Mouse (Mus musculus) neural tube, embryonic 14.5 days (tissue): ENCODE measurements around the gene Zfp292. TPM values are rescaled to one million over a fixed set of nuclear protein-coding genes. Genes with fewer than 3 reads are reported as not detected.
"Not testable (repeated sequence)": the region's sequence is repeated elsewhere in the genome, so short reads cannot be mapped to it uniquely, and the experiment has no call there.

Source experiments
- ATAC-seq: fragments of 200-750 bp; cut with Nextera tagmentation; 2 replicates; pipeline ENCODE4 v1.8.0; 2017; ENCODE audit warnings: low read depth, mild to moderate bottlenecking, moderate TSS enrichment, moderate library complexity
- H3K27ac ChIP-seq: fragments of 300-500 bp; sonication (generic); 2 replicates; pipeline ENCODE4 v1.5.1; 2014; ENCODE audit warnings: low read depth, mild to moderate bottlenecking, control low read depth, low read length, moderate library complexity, mixed read lengths
- H3K27me3 ChIP-seq: fragments of 300-500 bp; sonication (generic); 2 replicates; pipeline ENCODE4 v1.6.1; 2014; ENCODE audit warnings: low read length; ENCODE audit not compliant: control insufficient read depth, insufficient read depth
- H3K36me3 ChIP-seq: fragments of 300-500 bp; sonication (generic); 2 replicates; pipeline ENCODE4 v1.6.1; 2014; ENCODE audit warnings: low read length, mixed read lengths; ENCODE audit not compliant: control insufficient read depth, insufficient read depth
- H3K4me1 ChIP-seq: fragments of 300-500 bp; sonication (generic); 2 replicates; pipeline ENCODE4 v1.6.1; 2014; ENCODE audit warnings: low read length; ENCODE audit not compliant: control insufficient read depth, insufficient read depth
- H3K4me2 ChIP-seq: fragments of 300-500 bp; sonication (generic); 2 replicates; pipeline ENCODE4 v1.6.1; 2014; ENCODE audit warnings: mild to moderate bottlenecking, low read depth, low read length, control low read depth
- H3K4me3 ChIP-seq: fragments of 300-500 bp; sonication (generic); 2 replicates; pipeline ENCODE4 v1.5.1; 2014; ENCODE audit warnings: low read depth, low read length, control low read depth, mixed read lengths
- H3K9ac ChIP-seq: fragments of 300-500 bp; sonication (generic); replicated peaks from 2 replicates; pipeline ENCODE4 v1.6.1; 2014; ENCODE audit warnings: low read depth, mild to moderate bottlenecking, control low read depth, low read length, mixed read lengths
- H3K9me3 ChIP-seq: fragments of 300-500 bp; sonication (generic); 2 replicates; pipeline ENCODE4 v1.6.1; 2016; ENCODE audit warnings: low read length; ENCODE audit not compliant: control insufficient read depth
- WGBS: fragments of 180-500 bp; shearing (Covaris S2); extraction: QIAGEN DNeasy Blood & Tissue Kit; methylation state at CpG from one replicate; pipeline ENCODE4 v1.1.7; 2014; 5-methylcytosine and 5-hydroxymethylcytosine counted together
- polyA plus RNA-seq: library from polyadenylated mRNA; unstranded; fragments of >200 nt; fragmentation: Nextera tagmentation; extraction: Ambion mirVana; gene quantifications from 2 replicates; pipeline ENCODE4 v1.2.1, GENCODE M21; 2014

Zfp292 gene
- polyA plus RNA-seq = 37.7 and 42.7 TPM in 2 replicates

DNA sequence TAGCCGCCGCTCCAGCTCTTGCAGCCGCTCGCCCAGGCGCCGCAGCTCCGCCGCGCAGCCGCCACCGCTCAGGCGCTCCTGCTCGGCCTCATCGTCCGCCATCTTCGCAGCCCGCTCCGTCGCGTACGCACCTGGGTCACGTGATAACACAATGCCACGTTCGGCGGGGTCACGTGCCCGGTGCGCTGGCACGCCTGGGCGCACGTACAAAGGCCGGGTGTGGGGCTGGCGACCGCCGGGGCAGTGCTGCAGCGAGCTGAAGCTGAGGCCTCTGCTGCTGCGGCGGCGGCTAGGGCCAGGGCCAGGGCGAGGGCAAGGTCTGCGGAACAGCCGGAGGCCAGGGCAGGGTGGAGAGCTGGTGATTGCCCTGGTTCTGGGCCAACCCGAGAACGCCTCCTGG lies at the start of gene Zfp292:
Zfp292 (minus strand) TSS at position 143 of the 400 bp plus-strand sequence.
- under 1% methylated on average over 35 of the region's 44 CpGs for WGBS
- Histone ChIP-seq H3K27ac (peak within 1 kb of the TSS; percentile 99), H3K9me3 (no peaks in the 10 kb centered on the region), H3K4me3 (peak within 1 kb of the TSS; percentile 97), H3K4me2 (peak within 1 kb of the TSS; percentile 65), H3K36me3 (no peaks in the 10 kb centered on the region), H3K4me1 (peaks cover 16% of the 10 kb centered on the region), H3K27me3 (no peaks in the 10 kb centered on the region), H3K9ac (peak within 1 kb of the TSS; percentile 99)
- ATAC-seq = peak; percentile 95

DNA sequence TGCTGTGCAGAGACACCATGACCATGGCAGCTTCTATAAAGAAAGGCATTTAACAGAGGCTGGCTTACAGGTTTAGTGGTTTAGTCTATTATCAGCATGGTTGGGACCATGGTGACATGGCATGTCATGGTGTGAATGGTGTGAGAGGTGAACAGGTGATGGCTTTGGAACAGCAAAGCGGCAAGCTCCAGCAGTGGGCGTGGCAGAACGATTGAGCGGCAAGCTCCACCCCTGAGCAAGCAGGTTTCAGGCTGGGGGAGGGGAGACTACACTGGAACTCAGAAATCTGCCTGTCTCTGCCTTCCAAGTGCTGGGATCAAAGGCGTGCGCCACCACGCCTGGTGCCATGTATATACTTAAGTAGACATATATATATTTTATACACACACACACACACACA lies 45.6 kb upstream of the Zfp292 start:
- not testable (repeated sequence) for H3K9ac ChIP-seq, H3K27me3 ChIP-seq, H3K4me2 ChIP-seq, H3K4me3 ChIP-seq, H3K36me3 ChIP-seq, H3K9me3 ChIP-seq, H3K4me1 ChIP-seq, H3K27ac ChIP-seq, ATAC-seq
- 74% methylated on average over 7 of the region's 7 CpGs for WGBS

DNA sequence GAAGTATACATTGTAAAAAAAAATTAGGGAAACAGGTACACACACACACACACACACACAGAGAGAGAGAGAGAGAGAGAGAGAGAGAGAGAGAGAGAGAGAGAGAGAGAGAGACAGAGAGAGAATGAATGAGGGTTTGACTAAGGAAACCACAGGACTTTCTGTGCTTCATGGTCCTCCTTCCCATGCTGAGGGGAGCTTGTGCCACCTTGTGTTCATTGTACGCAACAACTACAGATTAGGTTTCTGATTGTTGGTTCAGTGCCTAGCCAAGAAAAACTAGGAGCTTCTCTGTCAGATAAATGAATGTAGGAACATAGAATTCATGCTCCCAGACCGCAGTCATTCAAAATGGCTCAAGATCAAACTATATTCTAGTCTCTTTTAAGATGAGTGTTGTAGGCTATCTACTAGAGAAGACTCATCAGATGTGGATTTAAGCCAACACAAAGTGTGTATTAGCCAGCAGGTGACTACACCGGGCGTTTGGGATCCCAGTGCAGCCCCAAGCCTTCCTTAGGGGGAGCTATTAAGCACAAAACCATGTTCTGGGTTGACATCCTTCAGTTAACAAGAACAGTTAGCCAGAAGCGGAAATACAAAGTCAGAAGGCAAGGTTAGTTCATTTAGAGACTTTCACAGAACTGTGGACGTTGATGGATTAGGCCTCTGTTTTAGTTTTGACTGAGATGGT lies 39.6 kb upstream of the Zfp292 start:
- peak; percentile 83 for ATAC-seq
- Histone ChIP-seq H3K36me3 (no peaks in the 10 kb centered on the region), H3K4me1 (no peaks in the 10 kb centered on the region)

DNA sequence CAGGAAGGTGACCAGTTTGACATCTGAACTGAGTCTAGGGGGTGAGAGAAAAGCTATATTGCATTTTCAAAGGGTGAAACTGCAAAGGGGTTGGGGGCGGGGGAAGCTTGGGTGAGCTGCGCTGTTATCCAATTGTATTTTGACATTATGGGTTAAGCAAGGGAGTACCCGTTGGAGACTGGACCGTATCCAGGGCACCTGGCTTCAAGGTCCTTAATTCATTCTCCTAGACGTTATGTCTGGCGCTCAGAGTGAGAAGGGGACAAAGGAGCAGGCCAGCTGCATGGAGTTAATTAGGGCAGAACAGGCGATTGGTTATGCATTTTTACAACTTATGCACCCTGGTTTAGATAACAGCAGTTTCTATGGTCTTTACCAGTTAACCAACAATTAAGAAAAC lies 34.6 kb upstream of the Zfp292 start:
- no peaks in the 10 kb centered on the region for H3K9me3 ChIP-seq
- no peak overlapping the region for H3K9ac ChIP-seq
- no peaks in the 10 kb centered on the region for H3K4me1 ChIP-seq
- 40% methylated on average over 7 of the region's 7 CpGs for WGBS
- H3K27ac ChIP-seq = no peak overlapping the region
- H3K36me3 ChIP-seq = no peaks in the 10 kb centered on the region
- no peaks in the 10 kb centered on the region for H3K27me3 ChIP-seq
- no peak overlapping the region for H3K4me2 ChIP-seq
- no peak overlapping the region for H3K4me3 ChIP-seq
- no peak for ATAC-seq

More for the DNA sequence above, 39.6 kb upstream of the Zfp292 start:
- Histone ChIP-seq H3K27ac (no peak overlapping the region), H3K9ac (no peak overlapping the region), H3K9me3 (no peaks in the 10 kb centered on the region), H3K4me3 (no peak overlapping the region), H3K27me3 (no peaks in the 10 kb centered on the region), H3K4me2 (no peak overlapping the region)
- WGBS = 69% methylated on average over 6 of the region's 6 CpGs

DNA sequence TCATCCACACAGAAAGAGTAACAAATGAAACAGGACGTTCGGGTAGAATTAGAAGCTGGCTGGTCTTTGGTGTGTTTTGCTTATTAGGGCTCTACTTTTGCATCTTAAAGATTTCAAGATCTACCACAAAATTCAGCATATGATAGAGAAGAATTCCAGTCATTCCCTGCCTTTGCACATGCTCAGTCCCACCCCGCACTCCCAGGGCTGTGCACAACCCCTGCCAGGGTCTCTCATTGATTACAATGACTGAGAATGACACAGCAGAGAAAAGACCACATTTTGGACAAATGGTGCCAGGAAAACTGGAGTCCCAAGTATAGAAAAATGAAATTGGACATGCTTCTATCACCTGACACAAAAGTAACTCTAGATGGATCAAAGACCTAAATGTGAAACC lies 29.4 kb upstream of the Zfp292 start:
- ATAC-seq = no peak
- H3K27ac ChIP-seq = no peak overlapping the region
- WGBS = 88% methylated on average over 3 of the region's 3 CpGs
- H3K36me3 ChIP-seq = no peaks in the 10 kb centered on the region
- H3K27me3 ChIP-seq = no peaks in the 10 kb centered on the region
- no peak overlapping the region for H3K4me3 ChIP-seq
- no peak overlapping the region for H3K4me2 ChIP-seq
- H3K9ac ChIP-seq = no peak overlapping the region
- H3K9me3 ChIP-seq = no peaks in the 10 kb centered on the region
- H3K4me1 ChIP-seq = no peaks in the 10 kb centered on the region

DNA sequence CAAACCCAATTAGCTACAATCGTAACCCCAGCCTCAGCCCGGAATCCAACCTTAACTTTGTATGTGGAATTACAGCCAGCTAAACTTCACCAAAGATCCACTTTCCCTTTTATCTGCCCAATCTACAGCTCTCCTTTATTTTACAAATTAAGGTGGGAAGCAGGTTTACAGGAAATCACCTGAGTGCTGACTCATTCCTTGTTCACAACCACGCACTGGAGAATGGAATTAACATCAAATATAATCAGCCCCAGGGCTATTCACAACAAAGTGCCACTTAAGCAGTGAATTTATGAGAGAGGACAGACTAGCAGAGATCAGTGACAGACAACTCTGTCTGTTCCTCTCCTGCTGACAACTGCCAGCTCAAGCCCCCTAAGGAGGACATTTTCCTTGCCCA lies 28.6 kb upstream of the Zfp292 start:
- Histone ChIP-seq H3K9ac (no peak overlapping the region), H3K27ac (no peak overlapping the region), H3K4me3 (no peak overlapping the region), H3K36me3 (no peaks in the 10 kb centered on the region), H3K4me1 (no peaks in the 10 kb centered on the region), H3K9me3 (no peaks in the 10 kb centered on the region), H3K4me2 (no peak overlapping the region), H3K27me3 (no peaks in the 10 kb centered on the region)
- ATAC-seq = no peak
- WGBS = 62% methylated on average over 3 of the region's 3 CpGs

DNA sequence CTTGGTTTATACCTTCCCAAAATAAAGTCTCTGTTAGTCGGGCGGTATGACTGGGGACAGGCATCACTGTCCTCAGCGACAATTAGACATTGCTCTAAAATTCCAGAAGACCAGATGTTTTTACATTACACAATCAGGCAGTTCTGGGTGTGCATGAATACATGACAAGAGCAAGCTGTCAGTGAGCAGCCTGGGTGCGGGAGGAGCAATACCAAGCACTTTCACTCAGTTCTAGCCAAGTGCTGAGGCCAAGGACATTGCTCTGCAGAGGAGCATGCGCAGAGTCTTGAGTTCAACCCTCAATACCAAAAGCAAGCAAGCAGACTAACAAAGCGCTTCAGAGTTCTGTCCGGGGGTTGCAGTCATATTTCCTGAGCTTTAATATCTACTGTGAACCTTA lies 25.4 kb upstream of the Zfp292 start:
- Histone ChIP-seq H3K4me1 (no peaks in the 10 kb centered on the region), H3K27me3 (no peaks in the 10 kb centered on the region), H3K4me3 (no peak overlapping the region), H3K36me3 (no peaks in the 10 kb centered on the region), H3K27ac (no peak overlapping the region), H3K9me3 (no peaks in the 10 kb centered on the region), H3K4me2 (no peak overlapping the region), H3K9ac (no peak overlapping the region)
- ATAC-seq = no peak
- 95% methylated on average over 7 of the region's 7 CpGs for WGBS

DNA sequence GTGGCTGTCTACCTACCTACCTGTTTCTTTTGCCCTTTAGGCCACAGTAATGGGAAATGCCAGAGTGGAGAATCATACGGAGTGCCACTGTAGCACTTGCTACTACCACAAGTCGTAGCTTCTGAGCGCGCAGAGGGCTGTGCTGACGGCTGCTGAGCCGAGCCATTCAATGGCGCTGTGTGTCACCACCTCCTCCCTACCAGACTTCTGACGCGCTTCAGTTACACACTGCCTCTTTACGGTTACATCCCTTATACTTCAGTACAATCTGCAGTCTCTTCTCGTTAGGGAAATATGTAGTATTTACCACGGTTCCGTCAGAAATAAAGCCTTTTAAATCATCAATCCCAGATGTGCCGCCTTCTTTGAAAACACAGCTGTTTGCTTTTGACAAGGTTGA lies 24.3 kb upstream of the Zfp292 start:
- Histone ChIP-seq H3K27ac (no peak overlapping the region), H3K27me3 (no peaks in the 10 kb centered on the region), H3K4me3 (no peak overlapping the region), H3K4me1 (no peaks in the 10 kb centered on the region), H3K4me2 (no peak overlapping the region), H3K9me3 (no peaks in the 10 kb centered on the region), H3K36me3 (no peaks in the 10 kb centered on the region), H3K9ac (no peak overlapping the region)
- 51% methylated on average over 14 of the region's 14 CpGs for WGBS
- ATAC-seq = no peak; the same call in 1 of the 2 replicates

DNA sequence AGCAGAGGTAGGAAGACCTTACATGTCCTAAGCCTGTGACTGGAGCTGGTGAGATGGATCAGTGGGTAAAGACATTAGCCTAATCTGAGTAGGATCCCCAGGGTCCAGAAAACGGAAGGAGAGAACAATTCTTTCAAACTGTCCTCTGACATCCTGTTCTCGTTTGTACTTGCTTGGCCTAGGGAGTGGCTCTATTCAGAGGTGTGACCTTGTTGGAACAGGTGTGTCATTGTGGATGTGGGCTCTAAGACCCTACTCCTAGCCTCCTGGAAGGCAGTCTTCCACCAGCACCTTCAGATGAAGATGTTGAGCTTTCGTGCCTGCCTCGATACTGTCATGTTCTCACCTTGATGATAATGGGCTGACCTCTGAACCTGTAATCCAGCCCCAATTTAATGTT lies 23.4 kb upstream of the Zfp292 start:
- WGBS = 86% methylated on average over 4 of the region's 4 CpGs
- H3K27me3 ChIP-seq = no peaks in the 10 kb centered on the region

More for the DNA sequence above, 23.4 kb upstream of the Zfp292 start:
- no peak for ATAC-seq
- no peak overlapping the region for H3K4me3 ChIP-seq
- no peak overlapping the region for H3K4me2 ChIP-seq
- H3K9ac ChIP-seq = no peak overlapping the region
- H3K4me1 ChIP-seq = no peaks in the 10 kb centered on the region
- H3K27ac ChIP-seq = no peak overlapping the region
- H3K9me3 ChIP-seq = no peaks in the 10 kb centered on the region
- H3K36me3 ChIP-seq = no peaks in the 10 kb centered on the region
